Mouse (Mus musculus): ENCODE measurements at regions not wholly inside any gene's neighbourhood (a gene's known extent, or its start where the extent isn't known, plus 50 kb on each side); places are given as distances from the start of the nearest gene placed in this dataset.

- TF ChIP-seq CTCF (IDR thresholded peaks at IDR 0.05; ENCODE audit: extremely low read depth, insufficient read length, insufficient replicate concordance, low read depth, low read length) (no peak), POLR2A (IDR thresholded peaks at IDR 0.05; ENCODE audit: low read depth, low read length) (no peak)
Observed at GRCm38 (mm10) chr10:111819755-111820451, 152.6 kb upstream of the Krr1 start.

Data from small intestine, adult 2 months (tissue).